Mouse (Mus musculus) C2C12 (cell line): ENCODE data around the gene Ltbp1. TPM values are rescaled to one million over a fixed set of nuclear protein-coding genes. Genes with fewer than 3 reads are reported as not detected.

Source experiments
- H3K27me3 ChIP-seq: one replicate; pipeline ENCODE4 v1.6.1; 2011; ENCODE audit not compliant: control insufficient read depth, insufficient read depth, insufficient read length
- H3K36me3 ChIP-seq: one replicate; pipeline ENCODE4 v1.6.1; 2011; ENCODE audit not compliant: control insufficient read depth, insufficient read depth
- H3K4me3 ChIP-seq: one replicate; pipeline ENCODE4 v1.5.1; 2011; ENCODE audit warnings: mild to moderate bottlenecking, control low read depth; ENCODE audit not compliant: poor library complexity, insufficient read depth, severe bottlenecking
- H3K79me2 ChIP-seq: one replicate; pipeline ENCODE4 v1.6.1; 2011; ENCODE audit not compliant: control insufficient read depth, insufficient read depth
- H3K79me3 ChIP-seq: one replicate; pipeline ENCODE4 v1.6.1; 2011; ENCODE audit warnings: low read depth, control low read depth
- H3ac ChIP-seq: one replicate; pipeline ENCODE3; 2011; ENCODE audit warnings: low read depth; ENCODE audit not compliant: control insufficient read depth, insufficient read length
- CEBPB ChIP-seq: IDR thresholded peaks from one replicate; pipeline ENCODE4 v1.6.1; 2011; ENCODE audit warnings: low read depth, mild to moderate bottlenecking, control low read depth, moderate library complexity
- CTCF ChIP-seq: IDR thresholded peaks from one replicate; pipeline ENCODE4 v1.5.1; 2011; ENCODE audit not compliant: control insufficient read depth, insufficient read depth, insufficient read length
- FOSL1 ChIP-seq: IDR thresholded peaks from one replicate; pipeline ENCODE4 v1.8.0; 2011; ENCODE audit warnings: mild to moderate bottlenecking, low read length; ENCODE audit not compliant: poor library complexity, insufficient read depth, severe bottlenecking
- MAX ChIP-seq: IDR thresholded peaks from one replicate; pipeline ENCODE4 v1.6.1; 2011; ENCODE audit warnings: mild to moderate bottlenecking, control low read depth
- MYOD1 ChIP-seq: IDR thresholded peaks from one replicate; pipeline ENCODE4 v1.6.1; 2011; ENCODE audit warnings: low read depth; ENCODE audit not compliant: control insufficient read depth, insufficient read length
- MYOG ChIP-seq: IDR thresholded peaks from one replicate; pipeline ENCODE4 v1.6.1; 2011; ENCODE audit not compliant: control insufficient read depth, insufficient read length; ENCODE audit errors: extremely low read depth
- USF1 ChIP-seq: IDR thresholded peaks from one replicate; pipeline ENCODE4 v1.6.1; 2011; ENCODE audit warnings: low read depth, mild to moderate bottlenecking, control low read depth, moderate library complexity
- polyA plus RNA-seq: library from polyadenylated mRNA; unstranded; fragments of >200 nt; fragmentation: generic; extraction: Trizol; gene quantifications from one replicate; pipeline ENCODE4 v1.2.1, GENCODE M21; 2012; ENCODE audit warnings: missing spikeins

The Ltbp1 gene
- polyA plus RNA-seq, 1 experiment: 41.8 TPM

DNA sequence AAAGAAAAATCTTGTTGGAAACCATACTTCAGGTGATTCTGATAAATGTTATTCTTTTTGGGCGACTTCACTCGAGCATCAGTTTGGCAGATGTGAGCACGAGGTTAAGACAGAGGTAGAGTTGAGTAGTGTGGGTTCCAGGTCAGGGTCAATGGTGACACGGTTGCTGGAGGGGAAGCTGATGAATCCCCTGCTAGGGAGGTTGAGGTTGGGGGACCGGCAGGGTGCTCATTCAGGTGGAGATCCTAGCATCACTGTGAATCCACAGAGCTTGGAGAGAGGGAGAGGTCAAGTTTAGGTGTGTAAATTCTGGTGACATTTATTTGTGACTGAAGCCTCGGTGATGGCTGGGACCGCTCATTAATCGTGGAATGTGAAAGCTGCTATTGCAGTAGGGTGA is 110.2 kb downstream of the Ltbp1 start:
- Histone ChIP-seq H3K79me3 (no peaks in the 10 kb centered on the region), H3ac (no peak overlapping the region), H3K79me2 (no peaks in the 10 kb centered on the region), H3K27me3 (no peaks in the 10 kb centered on the region), H3K36me3 (no peaks in the 10 kb centered on the region), H3K4me3 (no peak overlapping the region)
- TF ChIP-seq CTCF (no peak), MYOD1 (no peak), MYOG (no peak)

DNA sequence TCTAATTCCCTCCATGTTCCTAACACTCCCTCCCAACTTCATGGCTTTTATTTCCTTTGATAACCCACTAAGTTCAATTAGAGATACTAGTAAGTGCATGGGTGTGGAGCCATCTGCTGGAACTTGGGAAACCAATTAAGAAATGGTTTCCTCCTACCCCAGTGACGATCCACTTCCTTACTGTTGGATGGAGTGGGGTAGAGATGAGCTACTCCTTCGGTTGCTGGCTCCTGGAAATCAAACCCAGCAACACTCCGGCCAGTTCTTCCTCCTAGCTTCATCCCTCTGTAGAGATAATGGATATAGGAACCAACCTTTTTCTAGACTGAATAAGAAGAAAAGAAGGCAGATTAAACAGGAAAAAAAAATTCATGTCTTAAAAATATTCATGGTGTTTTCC is 113.5 kb downstream of the Ltbp1 start:
- H3K79me2 ChIP-seq: no peaks in the 10 kb centered on the region
- H3K4me3 ChIP-seq: no peak overlapping the region
- no peak overlapping the region for H3ac ChIP-seq
- no peaks in the 10 kb centered on the region for H3K79me3 ChIP-seq
- no peaks in the 10 kb centered on the region for H3K27me3 ChIP-seq
- H3K36me3 ChIP-seq: no peaks in the 10 kb centered on the region
- TF ChIP-seq FOSL1: no peak
- no peak for TF ChIP-seq CTCF
- no peak for TF ChIP-seq MAX
- no peak for TF ChIP-seq MYOG

DNA sequence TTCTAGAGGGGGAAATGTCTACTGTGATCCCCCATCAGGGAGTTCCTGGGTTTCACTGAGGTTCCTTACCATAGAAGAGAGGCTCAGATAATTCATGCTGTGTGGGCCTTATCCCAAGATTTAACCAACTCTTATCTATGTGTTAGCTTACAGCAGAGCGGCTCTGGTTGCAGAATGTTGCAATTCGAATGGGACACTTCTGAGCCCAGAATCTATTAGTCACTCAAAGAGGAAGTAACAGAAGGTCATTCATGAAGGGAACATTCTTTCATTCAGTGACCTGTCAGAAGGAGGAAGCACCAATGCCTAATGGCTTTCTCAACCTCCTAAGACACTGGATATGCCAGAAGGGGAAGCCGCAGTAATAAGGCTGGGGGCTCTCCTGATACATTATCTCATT is 114.1 kb downstream of the Ltbp1 start:
- TF ChIP-seq CEBPB (peak; percentile 89), MYOG (no peak), MYOD1 (no peak), CTCF (no peak), FOSL1 (no peak), USF1 (no peak)
- no peaks in the 10 kb centered on the region for H3K79me2 ChIP-seq
- H3K36me3 ChIP-seq: no peaks in the 10 kb centered on the region
- H3K27me3 ChIP-seq: no peaks in the 10 kb centered on the region
- no peaks in the 10 kb centered on the region for H3K79me3 ChIP-seq
- H3K4me3 ChIP-seq: no peak overlapping the region
- H3ac ChIP-seq: no peak overlapping the region

- Histone ChIP-seq H3K79me2 (no peaks in the 10 kb centered on the region), H3K27me3 (no peaks in the 10 kb centered on the region), H3ac (no peak overlapping the region), H3K36me3 (no peaks in the 10 kb centered on the region), H3K4me3 (no peak overlapping the region), H3K79me3 (no peaks in the 10 kb centered on the region)
- no peak for TF ChIP-seq USF1
- TF ChIP-seq CEBPB: no peak
- no peak for TF ChIP-seq CTCF
- no peak for TF ChIP-seq MAX
- TF ChIP-seq MYOD1: no peak
- TF ChIP-seq MYOG: no peak
Measured at GRCm38 (mm10) chr17:75120071-75120470, 114.7 kb downstream of the Ltbp1 start.

DNA sequence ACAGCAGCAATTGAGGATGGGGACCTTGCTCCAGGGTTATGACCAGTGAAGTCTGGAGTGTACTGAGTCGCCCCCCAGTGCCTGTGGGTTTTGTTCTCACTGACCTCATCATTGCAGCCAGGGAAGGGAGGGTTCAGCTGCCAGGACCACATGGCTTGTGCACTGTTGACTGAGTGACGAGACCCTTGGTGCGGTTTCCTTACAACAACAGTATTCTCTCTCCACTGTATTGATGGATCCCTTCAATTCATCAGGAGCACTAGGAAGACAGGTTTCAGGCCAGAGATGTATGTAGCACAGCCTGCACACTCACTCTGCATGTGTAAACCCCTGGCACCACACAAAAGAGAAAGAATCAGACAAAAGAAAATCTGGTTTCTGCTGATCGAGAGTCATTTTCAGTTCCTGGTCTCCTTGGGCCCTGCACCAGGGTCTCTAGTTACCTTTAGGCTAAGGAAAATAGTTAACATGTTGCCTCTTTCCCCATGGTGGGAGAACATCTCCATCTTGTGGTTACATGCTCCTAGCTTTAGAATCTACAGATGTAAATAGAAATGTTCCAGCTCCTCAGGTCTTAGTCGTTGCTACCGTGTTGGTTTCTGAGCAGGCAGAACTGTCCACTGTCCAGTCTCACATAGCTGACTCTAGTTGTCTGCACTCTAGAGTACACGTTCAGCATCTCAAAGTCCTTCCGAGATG is 117.4 kb downstream of the Ltbp1 start:
- H3K79me3 ChIP-seq: no peaks in the 10 kb centered on the region
- TF ChIP-seq MAX: no peak
- TF ChIP-seq MYOD1: no peak
- no peak for TF ChIP-seq USF1
- TF ChIP-seq CTCF: no peak
- TF ChIP-seq CEBPB: no peak
- TF ChIP-seq MYOG: no peak
- no peak for TF ChIP-seq FOSL1

GRCm38 (mm10) chr17:75128337-75128935 is 123.1 kb downstream of the Ltbp1 start:
- Histone ChIP-seq H3K79me3 (no peaks in the 10 kb centered on the region), H3K4me3 (no peak overlapping the region), H3ac (no peak overlapping the region), H3K79me2 (no peaks in the 10 kb centered on the region), H3K36me3 (no peaks in the 10 kb centered on the region), H3K27me3 (no peaks in the 10 kb centered on the region)
- no peak for TF ChIP-seq CTCF
- TF ChIP-seq CEBPB: peak; percentile 79

More for the DNA sequence above, 117.4 kb downstream of the Ltbp1 start:
- no peaks in the 10 kb centered on the region for H3K36me3 ChIP-seq
- no peak overlapping the region for H3ac ChIP-seq
- no peak overlapping the region for H3K4me3 ChIP-seq
- no peaks in the 10 kb centered on the region for H3K79me2 ChIP-seq
- H3K27me3 ChIP-seq: no peaks in the 10 kb centered on the region
